17 mouse cellular contexts compared by ENCODE assay signal in the genomic region with DNA sequence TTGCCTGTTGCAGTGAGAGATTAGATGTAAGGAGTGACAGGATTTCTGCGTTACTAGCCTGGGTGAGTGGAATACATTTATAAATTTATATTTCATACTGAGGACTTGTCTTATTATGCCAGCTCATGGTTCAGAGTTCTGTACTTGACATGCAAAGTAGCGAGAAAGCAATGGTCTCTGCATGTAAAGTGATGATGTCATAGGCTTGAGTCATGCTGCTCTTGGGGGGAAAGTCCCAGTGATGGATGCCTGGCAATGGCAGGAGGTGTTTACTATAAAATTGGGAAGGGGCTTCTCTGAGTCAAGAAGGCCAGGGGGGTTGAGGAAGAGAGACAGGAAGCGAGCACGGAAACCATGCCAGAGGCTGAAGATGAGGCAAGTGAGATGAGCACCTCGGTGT. TPM values are rescaled to one million over a fixed set of nuclear protein-coding genes. Genes with fewer than 3 reads are reported as not detected.
"Had no signal": no experiment of that assay in that cellular context is flagged by ENCODE, and none has a peak within 500 bp of the region (broad histone marks: within the 10 kb centered on the region; RNA-seq: fewer than 3 reads in every experiment).

No protein-coding gene starts in this region.

- H3K4me2 ChIP-seq: neural tube, embryonic 13.5 days; neural tube, embryonic 15.5 days; stomach, embryonic 15.5 days had no signal

- H3K9ac ChIP-seq: neural tube, embryonic 13.5 days; neural tube, embryonic 15.5 days; stomach, embryonic 15.5 days had no signal

- H3K4me1 ChIP-seq: neural tube, embryonic 13.5 days; neural tube, embryonic 15.5 days; stomach, embryonic 15.5 days had no signal

- DNase-seq: retina, postnatal 1 day; right cerebral cortex, adult 18-20 months; right cerebral cortex, postnatal 14 days; right cerebral cortex, postnatal 25 days; right cerebral cortex, postnatal 4 days; spleen, adult 18-20 months; thymus, adult 18-20 months; thymus, adult 2 months; thymus, postnatal 14 days; thymus, postnatal 25 days; thymus, postnatal 36 days; thymus, postnatal 4 days had no signal

- H3K9me3 ChIP-seq: neural tube, embryonic 13.5 days; neural tube, embryonic 15.5 days; stomach, embryonic 15.5 days had no signal

- H3K27me3 ChIP-seq: neural tube, embryonic 13.5 days; neural tube, embryonic 15.5 days; stomach, embryonic 15.5 days had no signal

- H3K36me3 ChIP-seq: neural tube, embryonic 13.5 days; neural tube, embryonic 15.5 days; stomach, embryonic 15.5 days had no signal

- H3K27ac ChIP-seq: neural tube, embryonic 13.5 days; neural tube, embryonic 15.5 days; stomach, embryonic 15.5 days; stomach, postnatal 0 days had no signal

- H3K4me3 ChIP-seq: neural tube, embryonic 13.5 days; neural tube, embryonic 15.5 days; stomach, embryonic 15.5 days had no signal

RNA-seq across cellular contexts. Expression of a gene that starts 57.8 kb away (rescaled TPM):
- total RNA-seq: neutrophil, adult 5-6 weeks had no signal
